Mouse (Mus musculus): ENCODE measurements around the gene Nr2e3. TPM values are rescaled to one million over a fixed set of nuclear protein-coding genes. Genes with fewer than 3 reads are reported as not detected.
"Not testable (repeated sequence)": the region's sequence is repeated elsewhere in the genome, so short reads cannot be mapped to it uniquely, and the experiment has no call there.

Gene Nr2e3
- total RNA-seq (2014; fragmentation: Nextera tagmentation): not detected in 2 replicates
- not detected in 2 replicates for total RNA-seq (2017)

DNA sequence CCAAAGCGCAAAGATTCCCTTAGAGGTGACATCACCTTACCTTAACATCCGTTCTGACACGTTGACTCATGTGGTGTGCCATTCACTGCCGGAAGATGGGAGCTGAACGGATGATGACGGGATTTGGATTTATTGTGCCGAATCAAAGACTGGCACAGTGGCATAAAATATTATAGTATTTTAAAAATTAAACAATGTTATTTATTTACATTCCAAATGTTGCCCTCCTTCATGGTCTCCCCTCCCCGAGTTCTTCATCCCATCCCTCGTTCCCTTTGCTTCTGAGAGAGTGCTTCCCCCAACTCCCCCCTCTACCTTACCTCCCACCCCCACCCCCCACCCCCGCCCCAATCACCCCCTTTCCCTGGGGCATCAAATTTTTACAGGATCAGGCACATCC, at the start of gene Nr2e3:
Gene Nr2e3, minus strand, starts transcription at position 101 of the 400 bp plus-strand sequence.
- no peak for ATAC-seq (replicated peaks; ENCODE audit: poor library complexity, severe bottlenecking)

DNA sequence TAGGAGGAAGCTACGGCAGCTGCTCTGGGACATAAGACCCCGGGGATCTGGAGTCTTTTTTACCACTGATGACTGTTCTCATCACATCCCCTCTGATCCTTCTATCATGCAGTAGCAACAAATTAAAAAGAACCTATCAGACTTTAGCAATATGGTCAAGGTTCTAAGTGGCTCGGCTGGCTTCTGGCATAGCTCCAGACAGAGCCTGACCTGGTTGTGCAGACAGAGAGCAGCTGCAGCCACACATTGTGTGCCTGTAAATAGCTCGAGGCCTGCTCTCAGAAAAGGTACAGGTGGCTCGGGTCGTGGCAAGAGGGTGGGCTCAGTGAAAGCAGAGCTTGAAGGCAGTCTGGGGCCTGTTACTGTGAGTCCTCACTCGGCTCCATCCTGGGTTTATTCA, 48.5 kb upstream of the Nr2e3 start:
- ATAC-seq (replicated peaks; ENCODE audit: poor library complexity, severe bottlenecking): no peak

- no peak for ATAC-seq (replicated peaks; ENCODE audit: poor library complexity, severe bottlenecking)
Measured at GRCm38 (mm10) chr9:60002323-60002722, 41.9 kb upstream of the Nr2e3 start.

DNA sequence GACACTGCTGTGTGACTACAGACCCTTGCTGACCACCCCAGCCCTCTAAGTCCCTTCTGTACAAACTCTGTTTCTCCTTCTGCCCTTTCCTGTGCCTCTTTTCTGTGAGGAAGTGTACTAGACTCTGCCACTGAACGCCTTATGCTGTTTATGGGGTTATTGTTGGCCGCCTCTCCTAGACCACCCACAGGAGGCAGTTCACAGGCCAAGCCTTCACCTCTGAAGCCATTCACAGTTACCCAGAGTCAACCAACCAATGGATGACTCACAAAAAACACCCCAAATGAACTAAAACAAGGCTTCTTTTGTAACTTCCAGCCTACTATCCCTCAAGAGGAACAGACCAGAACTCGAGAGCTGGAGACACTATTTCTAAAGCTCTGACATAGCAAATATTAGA, 41.0 kb upstream of the Nr2e3 start:
- ATAC-seq (replicated peaks; ENCODE audit: poor library complexity, severe bottlenecking): no peak

- no peak for ATAC-seq (replicated peaks; ENCODE audit: poor library complexity, severe bottlenecking)
Measured at GRCm38 (mm10) chr9:59997725-59998124, 37.3 kb upstream of the Nr2e3 start.

GRCm38 (mm10) chr9:59991407-59991806, 30.9 kb upstream of the Nr2e3 start:
- ATAC-seq (replicated peaks; ENCODE audit: poor library complexity, severe bottlenecking): no peak

GRCm38 (mm10) chr9:59989864-59990263, 29.4 kb upstream of the Nr2e3 start:
- no peak for ATAC-seq (replicated peaks; ENCODE audit: poor library complexity, severe bottlenecking)

GRCm38 (mm10) chr9:59985900-59986572, 25.6 kb upstream of the Nr2e3 start:
- ATAC-seq (replicated peaks; ENCODE audit: poor library complexity, severe bottlenecking): no peak

GRCm38 (mm10) chr9:59981116-59981515, 20.7 kb upstream of the Nr2e3 start:
- ATAC-seq (replicated peaks; ENCODE audit: poor library complexity, severe bottlenecking): no peak

GRCm38 (mm10) chr9:59971263-59971662, 10.8 kb upstream of the Nr2e3 start:
- ATAC-seq (replicated peaks; ENCODE audit: poor library complexity, severe bottlenecking): no peak

- ATAC-seq (replicated peaks; ENCODE audit: poor library complexity, severe bottlenecking): peak; percentile 82
Measured at GRCm38 (mm10) chr9:59969383-59969782, 8.9 kb upstream of the Nr2e3 start.

DNA sequence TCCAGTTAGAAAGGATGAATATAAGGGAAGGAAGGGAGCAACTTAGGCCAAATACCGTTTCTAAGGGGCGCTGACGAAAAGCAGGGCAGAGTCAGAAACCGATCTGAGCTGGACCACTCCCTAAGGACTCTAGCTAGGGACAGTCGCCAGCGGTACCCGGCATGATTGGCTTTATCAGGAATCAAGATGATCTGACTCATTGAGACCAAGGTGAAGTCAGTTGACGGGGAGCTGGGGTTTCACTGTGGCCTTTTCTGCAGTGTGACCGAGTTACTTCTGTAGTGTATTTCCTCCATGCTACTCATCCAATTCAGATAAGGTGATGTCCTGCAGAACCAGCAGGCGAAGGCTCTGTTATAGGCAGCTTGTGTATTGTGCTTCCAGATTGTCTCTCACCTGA, 4.6 kb upstream of the Nr2e3 start:
- ATAC-seq (replicated peaks; ENCODE audit: poor library complexity, severe bottlenecking): no peak

GRCm38 (mm10) chr9:59964367-59964766, 3.9 kb upstream of the Nr2e3 start:
- no peak for ATAC-seq (replicated peaks; ENCODE audit: poor library complexity, severe bottlenecking)

DNA sequence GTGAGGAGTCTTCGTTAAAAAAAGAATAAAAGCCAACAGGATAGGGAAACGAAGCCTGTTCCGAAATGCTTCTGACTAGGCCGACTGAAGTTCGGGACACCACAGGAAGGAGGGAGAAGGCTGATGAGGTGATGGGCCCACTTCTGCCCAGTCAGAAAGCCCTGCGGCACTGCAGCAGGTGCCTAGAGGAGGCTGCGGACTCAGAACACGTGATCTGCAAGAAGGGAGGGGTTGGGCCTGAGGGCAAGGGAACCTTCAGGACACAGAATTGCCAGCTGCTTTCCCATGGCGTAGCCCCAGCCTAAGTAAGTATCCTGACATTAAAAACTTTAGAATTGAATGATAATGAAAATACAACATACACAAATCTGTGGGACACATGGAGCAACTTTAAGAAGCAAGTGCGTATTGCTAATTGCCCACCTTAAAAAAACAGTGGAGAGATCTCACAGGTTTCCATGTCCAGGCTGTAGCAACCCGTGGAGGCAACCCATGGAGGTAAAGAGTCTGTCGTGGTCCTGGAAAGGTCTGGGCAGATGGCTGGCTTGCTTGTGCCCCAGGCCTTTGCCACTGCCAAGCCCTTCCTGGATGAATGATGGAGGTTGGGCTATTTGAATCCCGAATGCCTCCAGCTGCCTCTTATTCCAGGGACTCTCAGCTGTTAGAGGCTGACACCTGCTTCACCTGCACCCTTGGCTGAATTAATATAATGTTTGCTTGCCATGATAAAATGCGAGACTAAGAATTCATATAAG, 919 bp upstream of the Nr2e3 start:
- ATAC-seq (replicated peaks; ENCODE audit: poor library complexity, severe bottlenecking): no peak

DNA sequence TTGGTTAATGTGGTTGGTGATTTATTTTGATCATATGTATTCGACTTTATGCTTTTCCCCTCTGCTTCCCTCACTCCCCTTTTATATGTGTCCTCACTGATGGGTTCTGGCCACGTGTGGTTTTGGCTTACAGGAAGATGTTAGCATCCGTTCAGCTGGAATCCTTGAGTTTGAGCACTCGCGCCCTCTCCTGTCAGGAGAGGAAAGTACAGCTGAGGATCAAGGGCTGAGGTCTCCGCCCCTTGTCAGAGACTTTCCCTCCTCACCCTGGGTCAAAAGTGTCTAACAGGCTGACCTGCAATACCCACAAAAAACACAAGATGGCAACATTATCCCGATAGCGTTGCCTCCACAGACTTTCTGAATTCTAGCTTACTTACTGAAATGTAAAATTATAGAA, 1.2 kb downstream of the Nr2e3 start:
- peak; percentile 99 for ATAC-seq (replicated peaks; ENCODE audit: poor library complexity, severe bottlenecking)

- ATAC-seq (replicated peaks; ENCODE audit: poor library complexity, severe bottlenecking): not testable (repeated sequence)
Measured at GRCm38 (mm10) chr9:59958115-59958514, 2.3 kb downstream of the Nr2e3 start.

GRCm38 (mm10) chr9:59956496-59956895, 4.0 kb downstream of the Nr2e3 start:
- no peak for ATAC-seq (replicated peaks; ENCODE audit: poor library complexity, severe bottlenecking)

GRCm38 (mm10) chr9:59955692-59956091, 4.8 kb downstream of the Nr2e3 start:
- ATAC-seq (replicated peaks; ENCODE audit: poor library complexity, severe bottlenecking): no peak

GRCm38 (mm10) chr9:59955199-59955598, 5.3 kb downstream of the Nr2e3 start:
- no peak for ATAC-seq (replicated peaks; ENCODE audit: poor library complexity, severe bottlenecking)

DNA sequence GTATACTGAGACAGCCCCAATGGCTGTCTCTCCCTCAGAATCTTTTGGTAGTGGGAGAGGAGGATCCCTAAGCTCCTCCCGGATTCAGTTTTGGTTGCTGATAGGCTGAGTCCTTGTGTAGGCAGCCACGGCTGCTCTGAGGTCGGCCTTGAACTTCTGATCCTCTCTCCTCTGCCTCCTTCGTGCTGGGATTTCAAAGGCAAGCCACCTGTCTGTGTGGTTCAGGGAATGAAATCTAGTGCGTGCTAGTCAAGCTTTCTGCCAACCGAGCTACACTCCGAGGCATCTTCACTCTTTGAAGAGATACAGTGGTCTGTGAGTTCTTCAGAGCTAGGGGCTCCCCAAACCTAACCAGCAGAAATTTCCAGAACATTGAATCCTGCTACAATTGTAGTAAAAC, 6.9 kb downstream of the Nr2e3 start:
- no peak for ATAC-seq (replicated peaks; ENCODE audit: poor library complexity, severe bottlenecking)

- no peak for ATAC-seq (replicated peaks; ENCODE audit: poor library complexity, severe bottlenecking)
Measured at GRCm38 (mm10) chr9:59952515-59953070, 7.9 kb downstream of the Nr2e3 start.

GRCm38 (mm10) chr9:59951943-59952342, 8.5 kb downstream of the Nr2e3 start:
- ATAC-seq (replicated peaks; ENCODE audit: poor library complexity, severe bottlenecking): no peak
